9 mouse cellular contexts compared by ENCODE assay signal in genomic region chr9:44645481-44645880, GRCm38 (mm10). TPM values are rescaled to one million over a fixed set of nuclear protein-coding genes. Genes with fewer than 3 reads are reported as not detected.
DNase-seq lines count a peak whose midpoint lies in the region; ATAC-seq and TF ChIP-seq lines count a peak whose summit lies in the region.
"Had no signal": no experiment of that assay in that cellular context is flagged by ENCODE, and none has a peak within 500 bp of the region (broad histone marks: within the 10 kb centered on the region; RNA-seq: fewer than 3 reads in every experiment).

No protein-coding gene starts in this region.

- no peaks in the 10 kb centered on the region for H3K79me2 ChIP-seq in liver, adult 2 months (ENCODE audit: control insufficient read depth, insufficient read depth, low read length)
- H3K79me2 ChIP-seq in heart, adult 2 months (replicated peaks; ENCODE audit: control insufficient read depth, insufficient read depth, low read length): no peaks in the 10 kb centered on the region

- 33% methylated on average over 5 of the region's 5 CpGs for WGBS in liver, adult 2 months
- WGBS in bone marrow, adult 2 months: 37% methylated on average over 5 of the region's 5 CpGs
- WGBS in heart, adult 2 months: 9% methylated on average over 5 of the region's 5 CpGs
- 24% methylated on average over 5 of the region's 5 CpGs for WGBS in lung, adult 2 months
- 69% methylated on average over 5 of the region's 5 CpGs for WGBS in forebrain, embryonic 15.5 days

- intact Hi-C loops in heart, adult 2 months (cut with DNase I): no loop called here

- 0 out of 2 replicates have a peak, but pooled peaks have one; percentile 68 for TF ChIP-seq EP300 in heart, adult 2 months (IDR thresholded peaks at IDR 0.05; ENCODE audit: insufficient read depth, low read depth, low read length)

- no peak overlapping the region for H3K4me2 ChIP-seq in forebrain, embryonic 15.5 days (replicated peaks)

- no peaks in the 10 kb centered on the region for H3K27me3 ChIP-seq in liver, adult 2 months (ENCODE audit: control insufficient read depth, insufficient read depth, low read length)
- no peaks in the 10 kb centered on the region for H3K27me3 ChIP-seq in heart, adult 2 months (ENCODE audit: control insufficient read depth, insufficient read depth, low read length)
- H3K27me3 ChIP-seq in forebrain, embryonic 15.5 days: no peaks in the 10 kb centered on the region

- H3K9ac ChIP-seq in liver, adult 2 months (ENCODE audit: low read depth, low read length): no peak overlapping the region
- H3K9ac ChIP-seq in heart, adult 2 months (ENCODE audit: low read depth, low read length): no peak overlapping the region
- H3K9ac ChIP-seq in forebrain, embryonic 15.5 days (replicated peaks): no peak overlapping the region

- no peak for TF ChIP-seq POLR2A in liver, adult 2 months (IDR thresholded peaks at IDR 0.05; ENCODE audit: extremely low read depth, insufficient read depth, low read length)
- no peak for TF ChIP-seq POLR2A in bone marrow, adult 2 months (IDR thresholded peaks at IDR 0.05; ENCODE audit: borderline replicate concordance, control insufficient read depth, low read depth, low read length)
- TF ChIP-seq POLR2A in heart, adult 2 months (IDR thresholded peaks at IDR 0.05; ENCODE audit: insufficient read depth, low read depth, low read length): no peak
- TF ChIP-seq POLR2A in lung, adult 2 months (IDR thresholded peaks at IDR 0.05; ENCODE audit: borderline replicate concordance, extremely low read depth, low read depth, low read length): no peak

- no peak for ATAC-seq in forebrain, embryonic 15.5 days (replicated peaks)
- ATAC-seq in activated CD4-positive, CD25-positive, alpha-beta regulatory T cell, adult 4 months: no peak

- no peaks in the 10 kb centered on the region for H3K4me1 ChIP-seq in liver, adult 2 months (ENCODE audit: control insufficient read depth, insufficient read depth, low read length)
- peaks cover 6% of the 10 kb centered on the region for H3K4me1 ChIP-seq in bone marrow, adult 2 months (ENCODE audit: control insufficient read depth, insufficient read depth, low read length)
- H3K4me1 ChIP-seq in heart, adult 2 months (ENCODE audit: control insufficient read depth, insufficient read depth, low read length): peaks cover 2% of the 10 kb centered on the region; the same call in 1 of the 2 replicates
- peaks cover 7% of the 10 kb centered on the region for H3K4me1 ChIP-seq in lung, adult 2 months (ENCODE audit: control insufficient read depth, insufficient read depth, low read length)
- no peaks in the 10 kb centered on the region for H3K4me1 ChIP-seq in forebrain, embryonic 15.5 days

- no peaks in the 10 kb centered on the region for H3K36me3 ChIP-seq in liver, adult 2 months (ENCODE audit: control insufficient read depth, insufficient read depth, low read length)
- no peaks in the 10 kb centered on the region for H3K36me3 ChIP-seq in heart, adult 2 months (ENCODE audit: control insufficient read depth, insufficient read depth, low read length)
- H3K36me3 ChIP-seq in forebrain, embryonic 15.5 days: peaks cover 5% of the 10 kb centered on the region

- no peaks in the 10 kb centered on the region for H3K9me3 ChIP-seq in forebrain, embryonic 15.5 days

- no peak overlapping the region for H3K27ac ChIP-seq in liver, adult 2 months (replicated peaks; ENCODE audit: insufficient read depth, low read depth, low read length)
- H3K27ac ChIP-seq in bone marrow, adult 2 months (ENCODE audit: control insufficient read depth, insufficient read depth, low read depth, low read length, poor library complexity): peak overlapping the region; percentile 68
- H3K27ac ChIP-seq in heart, adult 2 months: no peak overlapping the region
- H3K27ac ChIP-seq in forebrain, embryonic 15.5 days (replicated peaks): no peak overlapping the region

- peak; percentile 52 for DNase-seq in liver, adult 2 months (ENCODE audit: extremely low read depth, low read depth, low spot score)
- DNase-seq in liver: no peak
- peak; percentile 78 to 83 for DNase-seq in heart, adult 2 months
- DNase-seq in lung, adult 2 months: peak; percentile 48
- DNase-seq in embryo, embryonic 9.5 days (ENCODE audit: extremely low spot score): no peak

- TF ChIP-seq CTCF in liver, adult 2 months (IDR thresholded peaks at IDR 0.05; ENCODE audit: low read depth, low read length): peak; percentile 44
- peak; percentile 15; the same call in 1 of the 2 replicates for TF ChIP-seq CTCF in bone marrow, adult 2 months (IDR thresholded peaks at IDR 0.05; ENCODE audit: control insufficient read depth, insufficient read depth, low read length)
- peak; percentile 60 for TF ChIP-seq CTCF in heart, adult 2 months (IDR thresholded peaks at IDR 0.05)
- TF ChIP-seq CTCF in lung, adult 2 months (IDR thresholded peaks at IDR 0.05; ENCODE audit: insufficient read depth, low read length): peak; percentile 35; the same call in 1 of the 2 replicates

- no peak overlapping the region for H3K4me3 ChIP-seq in liver, adult 2 months (ENCODE audit: insufficient read depth, low read depth, low read length)
- no peak overlapping the region for H3K4me3 ChIP-seq in bone marrow, adult 2 months (replicated peaks; ENCODE audit: control insufficient read depth, low read depth, low read length)
- no peak overlapping the region for H3K4me3 ChIP-seq in heart, adult 2 months
- H3K4me3 ChIP-seq in lung, adult 2 months (replicated peaks; ENCODE audit: extremely low read depth, low read depth, low read length): no peak overlapping the region
- H3K4me3 ChIP-seq in forebrain, embryonic 15.5 days: no peak overlapping the region

RNA-seq across cellular contexts. Expression of gene Treh, which starts 27.6 kb away (rescaled TPM):
- 0.34 and 0.37 TPM in 2 replicates for total RNA-seq in liver, adult 2 months (2014; rRNA removed)
- polyA plus RNA-seq in liver, adult 2 months (2012; rRNA removed): 0.15 and 0.17 TPM in 2 replicates
- polyA plus RNA-seq in bone marrow, adult 2 months (2011; ENCODE audit: insufficient read depth, insufficient read length, low replicate concordance, missing spikeins): not detected in 2 replicates
- total RNA-seq in heart, adult 2 months (2021): not detected
- not detected in 2 replicates for polyA plus RNA-seq in heart, adult 2 months (2012; rRNA removed)
- polyA plus RNA-seq in lung, adult 2 months (2012; rRNA removed): not detected in 2 replicates
- not detected in 2 replicates for polyA plus RNA-seq in forebrain, embryonic 15.5 days (2015; fragmentation: Nextera tagmentation; extraction: Ambion mirVana)
- not detected for polyA plus RNA-seq in activated CD4-positive, CD25-positive, alpha-beta regulatory T cell, adult 4 months (2017; shearing (Covaris generic))
- total RNA-seq: gastrocnemius, postnatal 4 days had no signal

RNA-seq across cellular contexts. Expression of gene Ddx6, which starts 40.8 kb away (rescaled TPM):
- 58.4 and 58.7 TPM in 2 replicates for total RNA-seq in liver, adult 2 months (2014; rRNA removed)
- polyA plus RNA-seq in liver, adult 2 months (2012; rRNA removed): 8.4 and 8.8 TPM in 2 replicates
- polyA plus RNA-seq in bone marrow, adult 2 months (2011; ENCODE audit: insufficient read depth, insufficient read length, low replicate concordance, missing spikeins): 38.4 and 48.4 TPM in 2 replicates
- 10 to 100 TPM; 75.6 to 88.4 TPM for total RNA-seq in heart, adult 2 months (2021)
- polyA plus RNA-seq in heart, adult 2 months (2012; rRNA removed): 14.3 and 26.7 TPM in 2 replicates
- polyA plus RNA-seq in lung, adult 2 months (2012; rRNA removed): 17.4 and 24.2 TPM in 2 replicates
- polyA plus RNA-seq in forebrain, embryonic 15.5 days (2015; fragmentation: Nextera tagmentation; extraction: Ambion mirVana): 22.9 and 23.1 TPM in 2 replicates
- 10 to 100 TPM; 54.3 to 76.5 TPM for polyA plus RNA-seq in activated CD4-positive, CD25-positive, alpha-beta regulatory T cell, adult 4 months (2017; shearing (Covaris generic))

Comparison
In these comparisons a context has a peak if more than half of its experiments do, and no peak if none do; other contexts are left out.
1. DNase-seq: peak in liver, adult 2 months (single experiment), heart, adult 2 months (2 of 2) and lung, adult 2 months (single experiment); none in liver (single experiment) and embryo, embryonic 9.5 days (single experiment).
2. Peak in every context shown above with its lines, with median percentiles within 50 percentile points of each other: CTCF ChIP-seq.